12 mouse cellular contexts compared by ENCODE assay signal in genomic region chr1:88218051-88218450, GRCm38 (mm10). TPM values are rescaled to one million over a fixed set of nuclear protein-coding genes. Genes with fewer than 3 reads are reported as not detected.
DNase-seq lines count a peak whose midpoint lies in the region; ATAC-seq and TF ChIP-seq lines count a peak whose summit lies in the region.
"Had no signal": no experiment of that assay in that cellular context is flagged by ENCODE, and none has a peak within 500 bp of the region (broad histone marks: within the 10 kb centered on the region; RNA-seq: fewer than 3 reads in every experiment).

No protein-coding gene starts in this region.

- H3K36me3 ChIP-seq in liver, embryonic 11.5 days (ENCODE audit: control insufficient read depth, insufficient read depth, low read length): no peaks in the 10 kb centered on the region
- no peaks in the 10 kb centered on the region for H3K36me3 ChIP-seq in liver, embryonic 12.5 days
- no peaks in the 10 kb centered on the region for H3K36me3 ChIP-seq in embryonic facial prominence, embryonic 14.5 days (ENCODE audit: control insufficient read depth, insufficient read depth, low read length)
- H3K36me3 ChIP-seq in intestine, postnatal 0 days (ENCODE audit: control insufficient read depth, insufficient read depth): no peaks in the 10 kb centered on the region
- H3K36me3 ChIP-seq: embryonic facial prominence, embryonic 13.5 days; limb, embryonic 13.5 days had no signal

- H3K4me3 ChIP-seq in liver, embryonic 11.5 days (ENCODE audit: low read depth, low read length): no peak overlapping the region
- H3K4me3 ChIP-seq in liver, embryonic 12.5 days: no peak overlapping the region
- H3K4me3 ChIP-seq in embryonic facial prominence, embryonic 14.5 days (ENCODE audit: low read depth, low read length): no peak overlapping the region
- no peak overlapping the region for H3K4me3 ChIP-seq in intestine, postnatal 0 days (ENCODE audit: low read depth, low read length)
- H3K4me3 ChIP-seq: embryonic facial prominence, embryonic 13.5 days; limb, embryonic 13.5 days; myocyte had no signal

- H3K27ac ChIP-seq in liver, embryonic 11.5 days (ENCODE audit: low read depth, low read length): no peak overlapping the region
- no peak overlapping the region for H3K27ac ChIP-seq in liver, embryonic 12.5 days
- H3K27ac ChIP-seq in embryonic facial prominence, embryonic 14.5 days (replicated peaks; ENCODE audit: low read depth, low read length): no peak overlapping the region
- H3K27ac ChIP-seq in intestine, postnatal 0 days (ENCODE audit: low read depth, low read length): no peak overlapping the region
- H3K27ac ChIP-seq: embryonic facial prominence, embryonic 13.5 days; limb, embryonic 13.5 days had no signal

- H3K9me3 ChIP-seq in liver, embryonic 11.5 days (ENCODE audit: control insufficient read depth, low read length): peaks cover 44% of the 10 kb centered on the region
- peaks cover 41% of the 10 kb centered on the region for H3K9me3 ChIP-seq in liver, embryonic 12.5 days (replicated peaks)
- H3K9me3 ChIP-seq in embryonic facial prominence, embryonic 14.5 days (ENCODE audit: control insufficient read depth, low read length): peaks cover 36% of the 10 kb centered on the region
- H3K9me3 ChIP-seq in intestine, postnatal 0 days (ENCODE audit: control insufficient read depth): peaks cover 39% of the 10 kb centered on the region

- peak; percentile 11 for DNase-seq in CD4-positive, CD25-positive, alpha-beta regulatory T cell, adult 2 months (ENCODE audit: low read depth, low spot score)
- peak; percentile 46 for DNase-seq in liver, embryonic 11.5 days (ENCODE audit: low spot score)
- peak; percentile 9 for DNase-seq in A20 (ENCODE audit: low read depth, low spot score)
- DNase-seq in embryonic facial prominence, embryonic 14.5 days (ENCODE audit: low spot score): peak; percentile 13
- DNase-seq in right cerebral cortex, adult 2 months (ENCODE audit: low spot score in 2 of 2): no peak
- DNase-seq: kidney, postnatal 14 days had no signal

- TF ChIP-seq CTCF in intestine, postnatal 0 days (IDR thresholded peaks at IDR 0.05; ENCODE audit: low read depth): no peak

- no peak overlapping the region for H3K9ac ChIP-seq in liver, embryonic 11.5 days (ENCODE audit: low read depth, low read length)
- no peak overlapping the region for H3K9ac ChIP-seq in liver, embryonic 12.5 days
- H3K9ac ChIP-seq in embryonic facial prominence, embryonic 14.5 days (ENCODE audit: low read depth, low read length): no peak overlapping the region
- no peak overlapping the region for H3K9ac ChIP-seq in intestine, postnatal 0 days (ENCODE audit: low read depth, low read length)
- H3K9ac ChIP-seq: embryonic facial prominence, embryonic 13.5 days; limb, embryonic 13.5 days had no signal

- WGBS in liver, embryonic 11.5 days: 72% methylated on average over 9 of the region's 9 CpGs
- 61% methylated on average over 9 of the region's 9 CpGs for WGBS in liver, embryonic 12.5 days (ENCODE audit: insufficient replicate concordance)
- 71% methylated on average over 9 of the region's 9 CpGs for WGBS in embryonic facial prominence, embryonic 14.5 days
- WGBS in intestine, postnatal 0 days: 73% methylated on average over 9 of the region's 9 CpGs

- H3K27me3 ChIP-seq in liver, embryonic 11.5 days (replicated peaks; ENCODE audit: control insufficient read depth, insufficient read depth, low read length): no peaks in the 10 kb centered on the region
- H3K27me3 ChIP-seq in liver, embryonic 12.5 days (replicated peaks): no peaks in the 10 kb centered on the region
- no peaks in the 10 kb centered on the region for H3K27me3 ChIP-seq in embryonic facial prominence, embryonic 14.5 days (replicated peaks; ENCODE audit: control insufficient read depth, insufficient read depth, low read length)
- H3K27me3 ChIP-seq in intestine, postnatal 0 days (replicated peaks; ENCODE audit: control insufficient read depth, insufficient read depth, low read length): no peaks in the 10 kb centered on the region
- H3K27me3 ChIP-seq: embryonic facial prominence, embryonic 13.5 days; limb, embryonic 13.5 days had no signal

- H3K4me2 ChIP-seq in liver, embryonic 11.5 days: no peak overlapping the region
- no peak overlapping the region for H3K4me2 ChIP-seq in liver, embryonic 12.5 days
- H3K4me2 ChIP-seq in embryonic facial prominence, embryonic 14.5 days (ENCODE audit: low read depth, low read length): no peak overlapping the region
- H3K4me2 ChIP-seq in intestine, postnatal 0 days (replicated peaks; ENCODE audit: low read depth): no peak overlapping the region
- H3K4me2 ChIP-seq: embryonic facial prominence, embryonic 13.5 days; limb, embryonic 13.5 days had no signal

- H3K4me1 ChIP-seq in liver, embryonic 11.5 days (replicated peaks; ENCODE audit: control insufficient read depth, insufficient read depth, low read length): no peaks in the 10 kb centered on the region
- no peaks in the 10 kb centered on the region for H3K4me1 ChIP-seq in liver, embryonic 12.5 days
- H3K4me1 ChIP-seq in embryonic facial prominence, embryonic 14.5 days (ENCODE audit: control insufficient read depth, insufficient read depth, low read length): no peaks in the 10 kb centered on the region
- no peaks in the 10 kb centered on the region for H3K4me1 ChIP-seq in intestine, postnatal 0 days (replicated peaks; ENCODE audit: control insufficient read depth, insufficient read depth, low read length)
- H3K4me1 ChIP-seq: embryonic facial prominence, embryonic 13.5 days; limb, embryonic 13.5 days had no signal

- no peak for ATAC-seq in CD4-positive, CD25-positive, alpha-beta regulatory T cell, adult 4 months
- no peak for ATAC-seq in liver, embryonic 11.5 days (replicated peaks; ENCODE audit: low FRiP score)
- no peak for ATAC-seq in liver, embryonic 12.5 days
- ATAC-seq in embryonic facial prominence, embryonic 14.5 days (ENCODE audit: low read depth): no peak
- ATAC-seq in intestine, postnatal 0 days: no peak

RNA-seq across cellular contexts. Expression of gene Ugt1a1, which starts 6.3 kb away (rescaled TPM):
- polyA plus RNA-seq in CD4-positive, CD25-positive, alpha-beta regulatory T cell, adult 4 months (2017; shearing (Covaris generic)): not detected
- 0.14 TPM in 1 of 2 replicates, not detected in the other for polyA plus RNA-seq in liver, embryonic 11.5 days (2014; fragmentation: Nextera tagmentation; extraction: Ambion mirVana)
- polyA plus RNA-seq in liver, embryonic 12.5 days (2016; fragmentation: Nextera tagmentation; extraction: Ambion mirVana): not detected in 2 replicates
- polyA plus RNA-seq in embryonic facial prominence, embryonic 14.5 days (2014; fragmentation: Nextera tagmentation; extraction: Ambion mirVana): 0.93 and 1.6 TPM in 2 replicates
- polyA plus RNA-seq in intestine, postnatal 0 days (2015; fragmentation: Nextera tagmentation; extraction: Ambion mirVana): 80.7 and 84.0 TPM in 2 replicates
- polyA plus RNA-seq: embryonic facial prominence, embryonic 13.5 days; myocyte had no signal

RNA-seq across cellular contexts. Expression of gene Mroh2a, which starts 8.7 kb away (rescaled TPM):
- 1 to 10 TPM; 1.4 to 1.6 TPM for polyA plus RNA-seq in CD4-positive, CD25-positive, alpha-beta regulatory T cell, adult 4 months (2017; shearing (Covaris generic))
- 1.3 and 1.5 TPM in 2 replicates for polyA plus RNA-seq in liver, embryonic 11.5 days (2014; fragmentation: Nextera tagmentation; extraction: Ambion mirVana)
- 0.46 and 0.61 TPM in 2 replicates for polyA plus RNA-seq in liver, embryonic 12.5 days (2016; fragmentation: Nextera tagmentation; extraction: Ambion mirVana)
- polyA plus RNA-seq in embryonic facial prominence, embryonic 14.5 days (2014; fragmentation: Nextera tagmentation; extraction: Ambion mirVana): 1.7 and 2.2 TPM in 2 replicates
- polyA plus RNA-seq in intestine, postnatal 0 days (2015; fragmentation: Nextera tagmentation; extraction: Ambion mirVana): 0.29 and 0.94 TPM in 2 replicates

RNA-seq across cellular contexts. Expression of gene Dnajb3, which starts 12.5 kb away (rescaled TPM):
- under 1 TPM; 0.63 to 0.73 TPM for polyA plus RNA-seq in CD4-positive, CD25-positive, alpha-beta regulatory T cell, adult 4 months (2017; shearing (Covaris generic))
- polyA plus RNA-seq in liver, embryonic 11.5 days (2014; fragmentation: Nextera tagmentation; extraction: Ambion mirVana): 7.9 and 10.4 TPM in 2 replicates
- polyA plus RNA-seq in liver, embryonic 12.5 days (2016; fragmentation: Nextera tagmentation; extraction: Ambion mirVana): 11.9 and 13.8 TPM in 2 replicates
- polyA plus RNA-seq in embryonic facial prominence, embryonic 14.5 days (2014; fragmentation: Nextera tagmentation; extraction: Ambion mirVana): 8.7 and 11.9 TPM in 2 replicates
- 11.5 and 13.7 TPM in 2 replicates for polyA plus RNA-seq in intestine, postnatal 0 days (2015; fragmentation: Nextera tagmentation; extraction: Ambion mirVana)
- polyA plus RNA-seq: myocyte had no signal

RNA-seq across cellular contexts. Expression of gene Ugt1a2, which starts 17.6 kb away (rescaled TPM):
- not detected for polyA plus RNA-seq in CD4-positive, CD25-positive, alpha-beta regulatory T cell, adult 4 months (2017; shearing (Covaris generic))
- not detected in 2 replicates for polyA plus RNA-seq in liver, embryonic 11.5 days (2014; fragmentation: Nextera tagmentation; extraction: Ambion mirVana)
- polyA plus RNA-seq in liver, embryonic 12.5 days (2016; fragmentation: Nextera tagmentation; extraction: Ambion mirVana): not detected in 2 replicates
- 0.22 TPM in 1 of 2 replicates, not detected in the other for polyA plus RNA-seq in embryonic facial prominence, embryonic 14.5 days (2014; fragmentation: Nextera tagmentation; extraction: Ambion mirVana)
- 0.05 and 0.16 TPM in 2 replicates for polyA plus RNA-seq in intestine, postnatal 0 days (2015; fragmentation: Nextera tagmentation; extraction: Ambion mirVana)
- polyA plus RNA-seq: embryonic facial prominence, embryonic 13.5 days; limb, embryonic 13.5 days had no signal

RNA-seq across cellular contexts. Expression of gene Ugt1a5, which starts 52.2 kb away (rescaled TPM):
- not detected for polyA plus RNA-seq in CD4-positive, CD25-positive, alpha-beta regulatory T cell, adult 4 months (2017; shearing (Covaris generic))
- not detected in 2 replicates for polyA plus RNA-seq in liver, embryonic 11.5 days (2014; fragmentation: Nextera tagmentation; extraction: Ambion mirVana)
- not detected in 2 replicates for polyA plus RNA-seq in liver, embryonic 12.5 days (2016; fragmentation: Nextera tagmentation; extraction: Ambion mirVana)
- not detected in 2 replicates for polyA plus RNA-seq in embryonic facial prominence, embryonic 14.5 days (2014; fragmentation: Nextera tagmentation; extraction: Ambion mirVana)
- not detected in 2 replicates for polyA plus RNA-seq in intestine, postnatal 0 days (2015; fragmentation: Nextera tagmentation; extraction: Ambion mirVana)
- polyA plus RNA-seq: embryonic facial prominence, embryonic 13.5 days; limb, embryonic 13.5 days; myocyte had no signal

Comparison
In these comparisons a context has a peak if more than half of its experiments do, and no peak if none do; other contexts are left out.
1. DNase-seq: peak in CD4-positive, CD25-positive, alpha-beta regulatory T cell, adult 2 months (single experiment), liver, embryonic 11.5 days (single experiment), A20 (single experiment) and embryonic facial prominence, embryonic 14.5 days (single experiment); none in right cerebral cortex, adult 2 months (0 of 2).
2. RNA of gene Ugt1a1, which starts 6.3 kb away (polyA plus RNA-seq): 80.7 to 84.0 TPM in intestine, postnatal 0 days; 0.93 to 1.6 TPM in embryonic facial prominence, embryonic 14.5 days, not detected in CD4-positive, CD25-positive, alpha-beta regulatory T cell, adult 4 months, 0.14 TPM in liver, embryonic 11.5 days and not detected in liver, embryonic 12.5 days; every median in the first group is over 10 times any median in the second.